Mouse (Mus musculus) spleen, adult 2 months (tissue): ENCODE measurements around the gene Tsacc. TPM values are rescaled to one million over a fixed set of nuclear protein-coding genes. Genes with fewer than 3 reads are reported as not detected.
A peak's percentile ranks its signal among the peaks of the same experiment; 100 is the strongest.

Experiments used
- DNase-seq, 2 experiments: peaks; one replicate each; pipeline versions ENCODE4 v3.0.0 to v3.0.0-alpha.2; 2012 to 2021; ENCODE audit warnings: low spot score in 2 of 2, low read depth in 1 of 2
- H3K27ac ChIP-seq: fragments of 200-500 bp; 2 replicates; pipeline ENCODE4 v1.5.1; 2012; ENCODE audit warnings: low read length, inconsistent platforms; ENCODE audit not compliant: insufficient read depth
- H3K27me3 ChIP-seq: fragments of 200-500 bp; 2 replicates; pipeline ENCODE4 v1.6.1; 2012; ENCODE audit warnings: mild to moderate bottlenecking, moderate library complexity, low read length, inconsistent platforms; ENCODE audit not compliant: control insufficient read depth, insufficient read depth
- H3K36me3 ChIP-seq: fragments of 200-500 bp; 2 replicates; pipeline ENCODE4 v1.6.1; 2012; ENCODE audit warnings: mild to moderate bottlenecking, low read length, inconsistent platforms; ENCODE audit not compliant: control insufficient read depth, insufficient read depth
- H3K4me1 ChIP-seq: fragments of 200-500 bp; 2 replicates; pipeline ENCODE4 v1.6.1; 2011; ENCODE audit warnings: inconsistent platforms; ENCODE audit not compliant: control insufficient read depth, insufficient read depth, insufficient read length
- H3K4me3 ChIP-seq: fragments of 200-500 bp; 2 replicates; pipeline ENCODE4 v1.5.1; 2011; ENCODE audit warnings: mild to moderate bottlenecking, inconsistent platforms; ENCODE audit not compliant: insufficient read depth, insufficient read length; ENCODE audit errors: extremely low read depth
- CTCF ChIP-seq: fragments of 200-500 bp; IDR thresholded peaks from 2 replicates; pipeline ENCODE4 v1.5.1; 2011; ENCODE audit warnings: mild to moderate bottlenecking, inconsistent platforms; ENCODE audit not compliant: insufficient read depth, insufficient read length, insufficient replicate concordance; ENCODE audit errors: extremely low read depth
- POLR2A ChIP-seq: fragments of 200-500 bp; IDR thresholded peaks from 2 replicates; pipeline ENCODE4 v1.6.1; 2011; ENCODE audit warnings: low read depth, low read length, inconsistent platforms
- WGBS: fragments of 180-500 bp; shearing (Covaris S2); methylation state at CpG from one replicate; pipeline ENCODE4 v1.1.7; 2018; 5-methylcytosine and 5-hydroxymethylcytosine counted together
- polyA plus RNA-seq: library from polyadenylated mRNA; depleted of rRNA; stranded (reverse); fragments of >200 nt; gene quantifications from 2 replicates; pipeline ENCODE4 v1.2.3, GENCODE M21; 2012; rRNA removed

Gene Tsacc
- polyA plus RNA-seq, 1 experiment: 2.1 TPM

- peaks cover 13% of the 10 kb centered on the region; the same call in 1 of the 2 replicates for H3K27me3 ChIP-seq
- no peak overlapping the region for H3K4me3 ChIP-seq
- no peaks in the 10 kb centered on the region for H3K36me3 ChIP-seq
- H3K4me1 ChIP-seq: no peaks in the 10 kb centered on the region
- 9% methylated on average over 10 of the region's 10 CpGs for WGBS
- H3K27ac ChIP-seq: no peak overlapping the region
- TF ChIP-seq POLR2A: no peak
- peak; percentile 34; the same call in 1 of the 2 replicates for TF ChIP-seq CTCF
- peak in 1 of 2 experiments; percentile 51 for DNase-seq
Measured at GRCm38 (mm10) chr3:88237556-88238194, 59.1 kb downstream of the Tsacc start.

GRCm38 (mm10) chr3:88237161-88237555 is 59.6 kb downstream of the Tsacc start:
- no peak for DNase-seq
- no peak for TF ChIP-seq CTCF
- WGBS: 69% methylated on average over 6 of the region's 6 CpGs
- Histone ChIP-seq H3K4me1 (no peaks in the 10 kb centered on the region), H3K36me3 (no peaks in the 10 kb centered on the region), H3K27ac (no peak overlapping the region), H3K27me3 (peaks cover 10% of the 10 kb centered on the region; the same call in 1 of the 2 replicates), H3K4me3 (no peak overlapping the region)

GRCm38 (mm10) chr3:88235616-88236015 is 61.2 kb downstream of the Tsacc start:
- WGBS: 82% methylated on average over 2 of the region's 2 CpGs
- no peaks in the 10 kb centered on the region for H3K36me3 ChIP-seq
- no peaks in the 10 kb centered on the region for H3K4me1 ChIP-seq
- TF ChIP-seq POLR2A: no peak
- TF ChIP-seq CTCF: no peak
- no peak overlapping the region for H3K27ac ChIP-seq
- DNase-seq: no peak
- H3K4me3 ChIP-seq: no peak overlapping the region
- peaks cover 6% of the 10 kb centered on the region; the same call in 1 of the 2 replicates for H3K27me3 ChIP-seq

- WGBS: 4% methylated on average over 3 of the region's 3 CpGs
- peak in 1 of 2 experiments; percentile 68 for DNase-seq
- Histone ChIP-seq H3K27ac (no peak overlapping the region), H3K4me1 (no peaks in the 10 kb centered on the region), H3K27me3 (0 out of 2 replicates have a peak, but pooled peaks cover 4% of the 10 kb centered on the region), H3K36me3 (no peaks in the 10 kb centered on the region), H3K4me3 (no peak overlapping the region)
- TF ChIP-seq POLR2A (no peak), CTCF (no peak; the same call in 1 of the 2 replicates)
Measured at GRCm38 (mm10) chr3:88235216-88235615, 61.6 kb downstream of the Tsacc start.

GRCm38 (mm10) chr3:88234041-88234440 is 62.8 kb downstream of the Tsacc start:
- 0 out of 2 replicates have a peak, but pooled peaks cover 3% of the 10 kb centered on the region for H3K27me3 ChIP-seq
- H3K4me1 ChIP-seq: no peaks in the 10 kb centered on the region
- H3K36me3 ChIP-seq: no peaks in the 10 kb centered on the region
- no peak overlapping the region for H3K27ac ChIP-seq
- TF ChIP-seq POLR2A (no peak), CTCF (no peak)
- peak; percentile 30 to 49 for DNase-seq
- WGBS: 51% methylated on average over 8 of the region's 8 CpGs
- no peak overlapping the region for H3K4me3 ChIP-seq

- DNase-seq: no peak
- Histone ChIP-seq H3K27ac (no peak overlapping the region), H3K36me3 (no peaks in the 10 kb centered on the region), H3K4me1 (no peaks in the 10 kb centered on the region), H3K27me3 (0 out of 2 replicates have a peak, but pooled peaks cover 3% of the 10 kb centered on the region), H3K4me3 (no peak overlapping the region)
- TF ChIP-seq CTCF: no peak
- no peak for TF ChIP-seq POLR2A
- 47% methylated on average over 7 of the region's 7 CpGs for WGBS
Measured at GRCm38 (mm10) chr3:88232851-88233649, 63.7 kb downstream of the Tsacc start.

Other genes with a start within 250 kb of the Tsacc start
- gene Naxe, start 238.5 kb downstream of the Tsacc start, polyA plus RNA-seq: 30.0 and 32.1 TPM in 2 replicates
- gene Ttc24, start 218.7 kb downstream of the Tsacc start, polyA plus RNA-seq: not detected in 2 replicates
- gene Iqgap3, start 215.0 kb downstream of the Tsacc start, polyA plus RNA-seq: 4.3 and 5.0 TPM in 2 replicates
- 119 and 142 TPM in 2 replicates for gene Mef2d, start 154.6 kb downstream of the Tsacc start, polyA plus RNA-seq
- 0.21 and 0.29 TPM in 2 replicates for gene Rhbg, start 42.3 kb downstream of the Tsacc start, polyA plus RNA-seq
- gene Gm38392, start 9.8 kb downstream of the Tsacc start, polyA plus RNA-seq: not detected in 2 replicates
- gene Cct3, start 117 bp upstream of the Tsacc start, polyA plus RNA-seq: 72.2 and 77.4 TPM in 2 replicates
- gene Glmp, start 28.0 kb upstream of the Tsacc start, polyA plus RNA-seq: 116 and 118 TPM in 2 replicates
- 1.1 and 1.6 TPM in 2 replicates for gene Tmem79, start 39.1 kb upstream of the Tsacc start, polyA plus RNA-seq
- gene Smg5, start 39.3 kb upstream of the Tsacc start, polyA plus RNA-seq: 64.6 and 70.3 TPM in 2 replicates
- gene Paqr6, start 67.6 kb upstream of the Tsacc start, polyA plus RNA-seq: 4.3 and 4.4 TPM in 2 replicates
- 0.21 and 0.27 TPM in 2 replicates for gene Bglap3, start 75.7 kb upstream of the Tsacc start, polyA plus RNA-seq
- not detected in 2 replicates for gene Bglap2, start 81.7 kb upstream of the Tsacc start, polyA plus RNA-seq
- gene Bglap, start 87.5 kb upstream of the Tsacc start, polyA plus RNA-seq: 0.41 and 0.43 TPM in 2 replicates
- gene Pmf1, start 113.3 kb upstream of the Tsacc start, polyA plus RNA-seq: 67.6 and 105 TPM in 2 replicates
- gene Slc25a44, start 128.1 kb upstream of the Tsacc start, polyA plus RNA-seq: 13.9 and 17.1 TPM in 2 replicates
- gene Sema4a, start 164.2 kb upstream of the Tsacc start, polyA plus RNA-seq: 54.3 and 67.0 TPM in 2 replicates
- gene Lmna, start 213.0 kb upstream of the Tsacc start, polyA plus RNA-seq: 51.3 and 72.3 TPM in 2 replicates
- 1.00 and 1.0 TPM in 2 replicates for gene Mex3a, start 235.4 kb upstream of the Tsacc start, polyA plus RNA-seq